Mouse (Mus musculus) G1E (cell line): ENCODE measurements around the gene Nckap5l. TPM values are rescaled to one million over a fixed set of nuclear protein-coding genes. Genes with fewer than 3 reads are reported as not detected.

Experiments
- ATAC-seq: 2 replicates; pipeline ENCODE4 v1.8.0; 2016; ENCODE audit warnings: mild to moderate bottlenecking; ENCODE audit not compliant: insufficient number of reproducible peaks, poor library complexity, low FRiP score, severe bottlenecking; ENCODE audit errors: extremely low read depth
- DNase-seq: peaks from one replicate; pipeline ENCODE4 v3.0.0; 2012; ENCODE audit warnings: low spot score
- H3K27me3 ChIP-seq: 2 replicates; pipeline ENCODE4 v1.6.1; 2012; ENCODE audit warnings: mild to moderate bottlenecking, low read length, inconsistent platforms; ENCODE audit not compliant: insufficient read depth
- H3K36me3 ChIP-seq: replicated peaks from 2 replicates; pipeline ENCODE3; 2012; ENCODE audit warnings: mild to moderate bottlenecking, inconsistent platforms
- H3K4me1 ChIP-seq: 2 replicates; pipeline ENCODE4 v1.6.1; 2012; ENCODE audit warnings: low read depth, low read length, inconsistent platforms, mixed read lengths; ENCODE audit not compliant: insufficient read depth
- H3K4me3 ChIP-seq: 2 replicates; pipeline ENCODE4 v1.5.1; 2012; ENCODE audit warnings: low read depth, mild to moderate bottlenecking, inconsistent platforms, low read length, moderate library complexity, mixed read lengths
- H3K9me3 ChIP-seq: replicated peaks from 2 replicates; pipeline ENCODE4 v1.6.1; 2012; ENCODE audit warnings: inconsistent platforms
- CTCF ChIP-seq: IDR thresholded peaks from 2 replicates; pipeline ENCODE4 v1.5.1; 2012; ENCODE audit warnings: low read depth, low read length, inconsistent platforms, mixed read lengths
- GATA1 ChIP-seq: IDR thresholded peaks from 2 replicates; pipeline ENCODE4 v1.6.1; 2012; ENCODE audit warnings: borderline replicate concordance, low read length, inconsistent platforms, mixed read lengths
- GATA2 ChIP-seq: IDR thresholded peaks from 2 replicates; pipeline ENCODE4 v1.6.1; 2012; ENCODE audit warnings: low read depth, low read length, inconsistent platforms, borderline replicate concordance
- POLR2AphosphoS5 ChIP-seq: IDR thresholded peaks from 2 replicates; pipeline ENCODE4 v1.6.1; 2012; ENCODE audit warnings: low read depth, low read length, inconsistent platforms; ENCODE audit not compliant: insufficient replicate concordance
- TAL1 ChIP-seq: conservative IDR thresholded peaks from 2 replicates; pipeline ENCODE4 v1.6.1; 2012; ENCODE audit warnings: low read depth, low read length, inconsistent platforms, mixed read lengths
- polyA plus RNA-seq: library from polyadenylated mRNA; stranded (reverse); fragments of >175 nt; gene quantifications from 2 replicates; pipeline ENCODE4 v1.2.3, GENCODE M21; 2012
- total RNA-seq, 2 experiments: library from RNA; stranded (forward) in 1 of 2; stranded (reverse) in 1 of 2; fragments of 200-1000 nt in 1 of 2; fragments of >200 nt in 1 of 2; fragmentation: Nextera tagmentation in 1 of 2; gene quantifications; 2 replicates each; pipeline ENCODE4 v1.2.3; 2014 to 2017

Nckap5l gene
- total and polyA plus RNA-seq, 3 experiments = 0.60 to 16.1 (median 15.2) TPM

DNA sequence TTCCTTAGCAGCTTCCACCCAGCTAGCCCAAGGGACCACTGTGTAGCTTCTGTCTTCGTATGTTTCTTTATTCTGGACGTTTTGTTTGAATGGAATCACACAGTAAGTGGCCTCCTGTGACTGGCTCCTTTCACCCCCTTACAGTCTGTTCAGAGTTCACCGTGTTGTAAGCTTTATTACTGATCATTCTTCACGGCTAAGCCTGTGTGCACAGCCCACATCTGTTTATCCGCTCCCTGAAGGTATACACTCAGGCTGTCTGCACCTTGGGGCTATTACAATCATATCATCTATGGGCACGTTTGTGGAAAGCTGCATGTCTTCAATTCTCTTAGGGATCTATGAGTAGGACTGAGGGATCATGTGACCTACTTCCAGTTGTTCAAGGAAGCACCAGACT, 12.0 kb downstream of the Nckap5l start:
- H3K9me3 ChIP-seq = no peaks in the 10 kb centered on the region
- H3K36me3 ChIP-seq = peaks cover 9% of the 10 kb centered on the region
- TF ChIP-seq GATA1 (no peak), POLR2AphosphoS5 (no peak), CTCF (no peak), GATA2 (no peak), TAL1 (no peak)
- no peaks in the 10 kb centered on the region for H3K27me3 ChIP-seq
- no peak for ATAC-seq
- H3K4me1 ChIP-seq = 0 out of 2 replicates have a peak, but pooled peaks cover 6% of the 10 kb centered on the region
- H3K4me3 ChIP-seq = no peak overlapping the region
- DNase-seq = no peak

DNA sequence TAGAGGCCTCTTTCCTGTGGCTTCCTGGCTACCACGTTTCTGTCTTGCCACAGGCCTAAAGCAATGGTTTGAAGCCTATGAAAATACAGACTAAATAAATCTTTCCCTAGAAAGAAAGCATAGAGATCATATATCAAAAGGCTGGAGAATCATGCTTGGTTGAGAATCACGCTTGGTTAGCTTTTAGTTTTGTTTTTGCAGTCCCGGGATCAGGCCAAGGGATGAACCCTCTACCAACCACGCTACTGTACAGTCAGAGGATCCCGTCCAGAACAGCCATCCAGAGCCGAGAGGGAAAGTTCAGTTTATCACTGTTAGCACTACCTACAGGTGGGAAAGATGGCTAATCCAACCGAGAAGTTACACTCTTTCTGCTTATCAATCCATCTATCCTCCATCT, 15.2 kb downstream of the Nckap5l start:
- TF ChIP-seq TAL1 (no peak), GATA2 (no peak), CTCF (no peak), POLR2AphosphoS5 (no peak), GATA1 (no peak)
- ATAC-seq = no peak
- no peak for DNase-seq
- peaks cover 14% of the 10 kb centered on the region for H3K36me3 ChIP-seq
- no peaks in the 10 kb centered on the region for H3K27me3 ChIP-seq
- H3K4me1 ChIP-seq = peaks cover 5% of the 10 kb centered on the region; the same call in 1 of the 2 replicates
- no peak overlapping the region for H3K4me3 ChIP-seq
- H3K9me3 ChIP-seq = no peaks in the 10 kb centered on the region

GRCm38 (mm10) chr15:99440816-99441457, 16.6 kb downstream of the Nckap5l start:
- Histone ChIP-seq H3K27me3 (no peaks in the 10 kb centered on the region; the same call in 1 of the 2 replicates), H3K4me1 (peaks cover 5% of the 10 kb centered on the region; the same call in 1 of the 2 replicates), H3K36me3 (peaks cover 16% of the 10 kb centered on the region), H3K4me3 (no peak overlapping the region), H3K9me3 (no peaks in the 10 kb centered on the region)
- no peak for ATAC-seq
- TF ChIP-seq CTCF = no peak
- no peak for TF ChIP-seq POLR2AphosphoS5
- TF ChIP-seq TAL1 = no peak
- TF ChIP-seq GATA2 = no peak
- no peak for TF ChIP-seq GATA1
- no peak for DNase-seq

DNA sequence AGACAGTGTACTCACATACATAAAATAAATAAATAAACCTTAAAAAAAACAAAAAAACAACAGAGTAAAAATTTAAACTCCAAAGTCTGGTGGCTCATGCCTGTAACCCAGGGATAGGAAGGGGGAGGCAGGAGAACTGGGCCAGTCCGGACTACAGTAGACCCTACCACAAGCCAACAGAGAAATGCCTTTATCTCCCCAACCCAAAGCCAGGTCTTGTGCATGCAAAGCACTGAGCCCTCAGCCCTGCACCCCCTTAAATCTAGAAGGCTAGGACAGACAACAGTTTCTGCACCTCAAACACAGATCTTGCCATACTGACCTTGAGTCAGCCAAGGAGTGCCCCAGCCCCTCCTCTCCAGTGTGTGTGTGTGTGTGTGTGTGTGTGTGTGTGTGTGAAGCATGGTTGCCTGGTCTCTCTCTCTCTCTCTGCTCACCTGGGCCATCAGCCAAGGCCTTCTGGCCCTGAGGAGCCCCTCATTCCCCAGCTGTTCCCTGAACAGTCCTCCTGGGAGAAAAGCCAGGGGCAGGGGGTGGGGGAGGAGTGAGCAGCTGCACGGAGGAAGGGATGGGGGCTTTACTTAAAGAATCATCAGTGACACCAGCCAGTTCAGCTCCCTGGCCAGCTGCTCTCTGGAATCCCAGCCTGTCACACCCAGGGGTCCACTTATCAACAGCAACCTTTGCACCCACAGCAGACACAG, 17.3 kb downstream of the Nckap5l start:
- peaks cover 5% of the 10 kb centered on the region; the same call in 1 of the 2 replicates for H3K4me1 ChIP-seq
- no peak for ATAC-seq
- no peak overlapping the region for H3K4me3 ChIP-seq
- no peak for DNase-seq
- no peaks in the 10 kb centered on the region for H3K9me3 ChIP-seq
- H3K27me3 ChIP-seq = no peaks in the 10 kb centered on the region; the same call in 1 of the 2 replicates
- peaks cover 16% of the 10 kb centered on the region for H3K36me3 ChIP-seq
- TF ChIP-seq GATA1 = no peak
- TF ChIP-seq TAL1 = no peak
- TF ChIP-seq POLR2AphosphoS5 = no peak
- no peak for TF ChIP-seq GATA2
- TF ChIP-seq CTCF = no peak

DNA sequence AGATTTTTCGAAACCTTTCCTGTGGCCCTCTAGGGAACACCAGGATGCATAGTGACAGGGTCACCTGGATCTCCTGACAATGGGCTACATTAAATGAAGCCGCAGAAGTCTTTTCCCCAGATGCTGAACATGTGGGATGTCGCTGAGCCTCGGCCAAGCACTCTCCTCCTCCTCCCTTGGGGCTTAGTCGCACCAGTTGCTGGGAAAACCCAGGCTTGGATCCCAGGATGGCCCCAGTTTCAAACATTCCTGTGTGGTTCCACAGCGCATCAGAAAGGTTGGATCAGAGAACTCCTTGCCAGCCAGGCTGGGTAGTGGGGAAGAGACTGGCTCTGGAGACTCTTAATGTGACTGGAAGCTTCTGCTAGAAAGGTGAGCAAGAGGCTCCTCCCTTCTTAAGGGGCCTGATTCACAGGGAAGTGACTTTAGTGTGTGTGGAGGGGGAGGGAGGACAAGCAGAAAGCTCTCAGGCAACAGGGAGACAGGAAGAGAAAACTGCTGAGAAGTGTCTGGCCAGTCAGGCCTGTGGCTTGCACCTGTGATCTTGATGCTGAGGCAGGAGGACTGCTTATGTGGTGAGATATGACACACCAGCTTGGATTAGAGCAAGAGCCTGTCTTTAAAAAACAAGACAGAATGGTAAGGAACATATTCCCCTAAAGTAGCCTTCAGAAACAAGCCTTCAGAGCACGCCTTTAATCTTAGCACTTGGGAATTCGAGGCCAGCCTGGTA, 18.4 kb downstream of the Nckap5l start:
- no peak for ATAC-seq
- Histone ChIP-seq H3K27me3 (no peaks in the 10 kb centered on the region; the same call in 1 of the 2 replicates), H3K9me3 (no peaks in the 10 kb centered on the region), H3K36me3 (peaks cover 16% of the 10 kb centered on the region), H3K4me3 (no peak overlapping the region), H3K4me1 (peaks cover 5% of the 10 kb centered on the region; the same call in 1 of the 2 replicates)
- DNase-seq = no peak
- no peak for TF ChIP-seq CTCF
- no peak for TF ChIP-seq GATA1
- TF ChIP-seq POLR2AphosphoS5 = no peak
- TF ChIP-seq TAL1 = no peak
- TF ChIP-seq GATA2 = no peak
